Mouse (Mus musculus) heart, postnatal 25 days (tissue): ENCODE measurements around the gene Ndrg4. TPM values are rescaled to one million over a fixed set of nuclear protein-coding genes. Genes with fewer than 3 reads are reported as not detected.
"Not testable (repeated sequence)": the region's sequence is repeated elsewhere in the genome, so short reads cannot be mapped to it uniquely, and the experiment has no call there.

Experiments
- DNase-seq: peaks from one replicate; pipeline ENCODE4 v3.0.0; 2022; ENCODE audit warnings: low spot score
- intact Hi-C: fragments of 180-260 bp; cut with DNase I; formaldehyde crosslinking; loops from one replicate; pipeline ENCODE4 v1.15.1; 2025
- total RNA-seq, 2 experiments: library from RNA; stranded (reverse); gene quantifications; 2 replicates each; pipeline ENCODE4 v1.2.3; 2021

Ndrg4 gene
- total RNA-seq, result 100 to 1,000 TPM; 317 to 336 TPM

- no peak for DNase-seq
- intact Hi-C loops, result no loop called here
Observed at GRCm38 (mm10) chr8:95676631-95677030, at the start of gene Ndrg4. Ndrg4 (plus strand) TSS chr8:95676980.

- no peak for DNase-seq
- intact Hi-C loops, result no loop called here
Observed at GRCm38 (mm10) chr8:95632840-95633239, 43.9 kb upstream of the Ndrg4 start.

- peak; percentile 79 for DNase-seq
- intact Hi-C loops, result no loop called here
Observed at GRCm38 (mm10) chr8:95633262-95634062, 43.3 kb upstream of the Ndrg4 start, which contains the start of gene Gins3. Gins3 (plus strand) TSS chr8:95633453.

- no peak for DNase-seq
- intact Hi-C loops, result no loop called here
Observed at GRCm38 (mm10) chr8:95634063-95634340, 42.8 kb upstream of the Ndrg4 start.

- intact Hi-C loops, result no loop called here
- no peak for DNase-seq
Observed at GRCm38 (mm10) chr8:95644942-95645341, 31.8 kb upstream of the Ndrg4 start.

- intact Hi-C loops, result no loop called here
- no peak for DNase-seq
Observed at GRCm38 (mm10) chr8:95648251-95648650, 28.5 kb upstream of the Ndrg4 start.

GRCm38 (mm10) chr8:95653351-95653750, 23.4 kb upstream of the Ndrg4 start:
- intact Hi-C loops, result no loop called here
- DNase-seq, result no peak

GRCm38 (mm10) chr8:95655831-95656230, 20.9 kb upstream of the Ndrg4 start:
- intact Hi-C loops, result no loop called here
- no peak for DNase-seq

- DNase-seq, result no peak
- intact Hi-C loops, result no loop called here
Observed at GRCm38 (mm10) chr8:95656316-95657002, 20.3 kb upstream of the Ndrg4 start.

- intact Hi-C loops, result no loop called here
- no peak for DNase-seq
Observed at GRCm38 (mm10) chr8:95657523-95657922, 19.3 kb upstream of the Ndrg4 start.

GRCm38 (mm10) chr8:95660334-95660882, 16.4 kb upstream of the Ndrg4 start:
- no peak for DNase-seq

GRCm38 (mm10) chr8:95661085-95661484, 15.7 kb upstream of the Ndrg4 start:
- no peak for DNase-seq
- intact Hi-C loops, result no loop called here

More at GRCm38 (mm10) chr8:95660334-95660882, 16.4 kb upstream of the Ndrg4 start:
- intact Hi-C loops, result no loop called here

GRCm38 (mm10) chr8:95661575-95661974, 15.2 kb upstream of the Ndrg4 start:
- DNase-seq, result no peak
- intact Hi-C loops, result no loop called here

- DNase-seq, result no peak
- intact Hi-C loops, result no loop called here
Observed at GRCm38 (mm10) chr8:95662885-95663598, 13.7 kb upstream of the Ndrg4 start.

- intact Hi-C loops, result no loop called here
- DNase-seq, result no peak
Observed at GRCm38 (mm10) chr8:95663599-95663949, 13.2 kb upstream of the Ndrg4 start.

GRCm38 (mm10) chr8:95665813-95666452, 10.8 kb upstream of the Ndrg4 start:
- intact Hi-C loops, result not testable (repeated sequence)

GRCm38 (mm10) chr8:95668163-95668958, 8.4 kb upstream of the Ndrg4 start:
- DNase-seq, result no peak
- intact Hi-C loops, result no loop called here

More at GRCm38 (mm10) chr8:95665813-95666452, 10.8 kb upstream of the Ndrg4 start:
- not testable (repeated sequence) for DNase-seq

- intact Hi-C loops, result no loop called here
- DNase-seq, result no peak
Observed at GRCm38 (mm10) chr8:95669967-95670366, 6.8 kb upstream of the Ndrg4 start.

GRCm38 (mm10) chr8:95671861-95672260, 4.9 kb upstream of the Ndrg4 start:
- intact Hi-C loops, result no loop called here
- no peak for DNase-seq
